Mouse (Mus musculus) liver, embryonic 12.5 days (tissue): ENCODE measurements around the gene Stra8. TPM values are rescaled to one million over a fixed set of nuclear protein-coding genes. Genes with fewer than 3 reads are reported as not detected.
A peak's percentile ranks its signal among the peaks of the same experiment; 100 is the strongest.

ENCODE experiments used
- ATAC-seq: fragments of 200-750 bp; cut with Nextera tagmentation; 2 replicates; pipeline ENCODE4 v1.8.0; 2017; ENCODE audit warnings: moderate number of reproducible peaks, mild to moderate bottlenecking, moderate library complexity
- H3K27ac ChIP-seq: fragments of 300-500 bp; sonication (generic); 2 replicates; pipeline ENCODE4 v1.5.1; 2016; ENCODE audit warnings: mild to moderate bottlenecking
- H3K27me3 ChIP-seq: fragments of 300-500 bp; sonication (generic); replicated peaks from 2 replicates; pipeline ENCODE4 v1.6.1; 2016; ENCODE audit warnings: mild to moderate bottlenecking, moderate library complexity
- H3K36me3 ChIP-seq: fragments of 300-500 bp; sonication (generic); 2 replicates; pipeline ENCODE4 v1.6.1; 2016; ENCODE audit warnings: mild to moderate bottlenecking, moderate library complexity
- H3K4me1 ChIP-seq: fragments of 300-500 bp; sonication (generic); 2 replicates; pipeline ENCODE4 v1.6.1; 2016
- H3K4me2 ChIP-seq: fragments of 300-500 bp; sonication (generic); 2 replicates; pipeline ENCODE4 v1.6.1; 2016; ENCODE audit warnings: mild to moderate bottlenecking, moderate library complexity
- H3K4me3 ChIP-seq: fragments of 300-500 bp; sonication (generic); 2 replicates; pipeline ENCODE4 v1.5.1; 2016; ENCODE audit warnings: mild to moderate bottlenecking, moderate library complexity
- H3K9ac ChIP-seq: fragments of 300-500 bp; sonication (generic); 2 replicates; pipeline ENCODE4 v1.6.1; 2016; ENCODE audit warnings: mild to moderate bottlenecking, moderate library complexity
- H3K9me3 ChIP-seq: fragments of 300-500 bp; sonication (generic); replicated peaks from 2 replicates; pipeline ENCODE4 v1.6.1; 2016; ENCODE audit warnings: mild to moderate bottlenecking, moderate library complexity
- WGBS: fragments of 180-500 bp; shearing (Covaris S2); methylation state at CpG from one replicate; pipeline ENCODE4 v1.1.7; 2016; ENCODE audit not compliant: insufficient replicate concordance; 5-methylcytosine and 5-hydroxymethylcytosine counted together
- polyA plus RNA-seq: library from polyadenylated mRNA; unstranded; fragments of >200 nt; fragmentation: Nextera tagmentation; extraction: Ambion mirVana; gene quantifications from 2 replicates; pipeline ENCODE4 v1.2.1, GENCODE M21; 2016

Stra8 gene
- polyA plus RNA-seq, 1 experiment from 2014 or later, result not detected

DNA sequence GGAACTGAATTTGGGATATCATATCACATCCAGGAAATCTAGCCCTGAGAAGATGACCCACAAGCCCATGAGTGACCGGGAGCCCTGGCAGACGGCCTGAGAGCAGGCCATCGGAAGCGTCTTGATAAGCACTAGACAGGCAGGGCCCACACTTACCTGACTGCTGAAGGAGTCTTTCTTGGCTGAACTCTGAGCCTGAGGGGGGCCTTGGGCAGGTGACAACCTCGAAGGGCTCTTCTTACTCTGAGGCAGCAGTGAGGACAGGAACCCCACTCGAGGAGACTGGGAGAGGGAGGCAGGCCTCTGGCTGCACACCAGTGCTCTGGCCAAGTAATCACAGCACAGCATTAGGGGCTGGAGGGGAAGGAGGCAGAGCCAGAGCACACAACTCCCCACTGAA is 15.6 kb upstream of the Stra8 start:
- 86% methylated on average over 6 of the region's 6 CpGs for WGBS

GRCm38 (mm10) chr6:34906125-34906524 is 13.8 kb upstream of the Stra8 start:
- Histone ChIP-seq H3K36me3 (peaks cover 79% of the 10 kb centered on the region), H3K9me3 (no peaks in the 10 kb centered on the region), H3K4me1 (peaks cover 79% of the 10 kb centered on the region), H3K4me2 (peak overlapping the region; percentile 79), H3K4me3 (no peak overlapping the region), H3K27me3 (no peaks in the 10 kb centered on the region), H3K27ac (peak overlapping the region; percentile 98), H3K9ac (peak overlapping the region; percentile 70)
- no peak for ATAC-seq
- 63% methylated on average over 2 of the region's 2 CpGs for WGBS

More for the DNA sequence above, 15.6 kb upstream of the Stra8 start:
- H3K9me3 ChIP-seq, result no peaks in the 10 kb centered on the region
- no peaks in the 10 kb centered on the region for H3K27me3 ChIP-seq
- peaks cover 74% of the 10 kb centered on the region for H3K4me1 ChIP-seq
- H3K9ac ChIP-seq, result no peak overlapping the region
- H3K27ac ChIP-seq, result peak overlapping the region; percentile 52
- H3K4me3 ChIP-seq, result no peak overlapping the region
- H3K36me3 ChIP-seq, result peaks cover 96% of the 10 kb centered on the region
- no peak for ATAC-seq
- no peak overlapping the region for H3K4me2 ChIP-seq

GRCm38 (mm10) chr6:34906661-34907060 is 13.3 kb upstream of the Stra8 start:
- Histone ChIP-seq H3K4me3 (peak overlapping the region; percentile 39; the same call in 1 of the 2 replicates), H3K9me3 (no peaks in the 10 kb centered on the region), H3K27ac (peak overlapping the region; percentile 98), H3K36me3 (peaks cover 73% of the 10 kb centered on the region), H3K27me3 (no peaks in the 10 kb centered on the region), H3K4me1 (peaks cover 84% of the 10 kb centered on the region), H3K9ac (peak overlapping the region; percentile 70), H3K4me2 (peak overlapping the region; percentile 79)
- ATAC-seq, result no peak
- WGBS, result 88% methylated on average over 4 of the region's 4 CpGs

- Histone ChIP-seq H3K4me1 (peaks cover 84% of the 10 kb centered on the region), H3K27ac (peak overlapping the region; percentile 98), H3K27me3 (no peaks in the 10 kb centered on the region), H3K9ac (peak overlapping the region; percentile 70), H3K4me2 (peak overlapping the region; percentile 79), H3K9me3 (no peaks in the 10 kb centered on the region), H3K36me3 (peaks cover 68% of the 10 kb centered on the region), H3K4me3 (peak overlapping the region; percentile 39)
- ATAC-seq, result peak; percentile 84
- whole genome bisulfite sequencing, result 29% methylated on average over 2 of the region's 2 CpGs
Observed at GRCm38 (mm10) chr6:34907121-34907614, 12.8 kb upstream of the Stra8 start.

GRCm38 (mm10) chr6:34907696-34908260 is 12.2 kb upstream of the Stra8 start:
- Histone ChIP-seq H3K9me3 (no peaks in the 10 kb centered on the region), H3K4me2 (peak overlapping the region; percentile 79), H3K4me3 (peak overlapping the region; percentile 39), H3K27ac (peak overlapping the region; percentile 98), H3K4me1 (peaks cover 79% of the 10 kb centered on the region), H3K36me3 (peaks cover 62% of the 10 kb centered on the region), H3K27me3 (no peaks in the 10 kb centered on the region), H3K9ac (peak overlapping the region; percentile 67)
- ATAC-seq, result peak; percentile 38
- WGBS, result 61% methylated on average over 18 of the region's 18 CpGs

GRCm38 (mm10) chr6:34909631-34910345 is 10.2 kb upstream of the Stra8 start:
- H3K9me3 ChIP-seq, result no peaks in the 10 kb centered on the region
- 40% methylated on average over 8 of the region's 8 CpGs for WGBS
- no peaks in the 10 kb centered on the region for H3K27me3 ChIP-seq
- peak overlapping the region; percentile 74 for H3K4me3 ChIP-seq
- peaks cover 73% of the 10 kb centered on the region for H3K4me1 ChIP-seq
- no peak for ATAC-seq
- peak overlapping the region; percentile 79 for H3K4me2 ChIP-seq
- peak overlapping the region; percentile 84 for H3K9ac ChIP-seq
- H3K36me3 ChIP-seq, result peaks cover 42% of the 10 kb centered on the region
- peak overlapping the region; percentile 98 for H3K27ac ChIP-seq

DNA sequence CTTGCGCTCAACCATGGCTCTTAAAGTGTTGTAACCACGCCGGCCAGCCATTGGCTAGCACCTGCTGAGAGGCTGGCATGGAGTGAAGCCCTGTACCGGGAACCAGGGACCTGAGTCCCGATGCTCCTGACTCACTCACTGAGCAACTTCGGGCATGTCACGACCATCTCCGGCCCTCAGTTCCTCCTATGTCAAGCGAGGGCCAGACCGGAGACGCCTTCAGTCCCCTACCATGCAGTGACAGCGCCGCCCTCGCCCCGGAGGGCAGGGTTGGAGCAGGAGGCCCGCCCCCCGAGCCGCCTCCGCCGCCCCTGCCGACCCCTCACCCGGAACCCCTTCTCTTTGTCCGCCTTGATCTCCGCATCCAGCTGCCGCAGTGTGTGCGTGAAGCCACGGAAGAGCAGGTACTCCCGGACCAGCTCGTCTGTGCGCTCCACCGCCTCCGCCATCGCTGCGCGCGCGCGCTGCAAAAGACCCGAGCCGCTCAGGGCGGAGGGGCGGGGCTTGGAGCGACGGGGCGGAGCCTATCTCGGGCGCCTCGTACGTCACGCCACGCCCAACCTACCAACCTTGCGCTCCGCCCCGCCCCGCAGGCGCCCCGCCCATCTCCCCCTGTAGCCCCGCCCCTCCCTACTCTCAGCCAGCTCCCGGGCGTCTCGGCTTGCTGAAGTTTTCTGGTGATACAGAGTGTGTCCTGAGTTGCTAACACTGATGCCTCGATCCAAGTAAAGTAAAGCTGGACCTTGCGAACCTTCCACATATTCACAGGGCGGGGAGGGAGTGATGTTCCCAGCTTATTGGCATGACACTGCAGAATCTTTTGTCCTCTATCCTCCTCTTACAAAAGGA is 9.4 kb upstream of the Stra8 start, which contains the start of gene Wdr91:
Gene Wdr91, minus strand, starts transcription at position 506 of the 849 bp plus-strand sequence.
- no peaks in the 10 kb centered on the region for H3K9me3 ChIP-seq
- peak within 1 kb of the TSS; percentile 74 for H3K4me3 ChIP-seq
- no peaks in the 10 kb centered on the region for H3K27me3 ChIP-seq
- H3K4me1 ChIP-seq, result peaks cover 67% of the 10 kb centered on the region
- H3K9ac ChIP-seq, result peak within 1 kb of the TSS; percentile 84
- peaks cover 34% of the 10 kb centered on the region for H3K36me3 ChIP-seq
- WGBS, result under 1% methylated on average over 62 of the region's 64 CpGs
- peak; percentile 75 for ATAC-seq
- H3K4me2 ChIP-seq, result peak within 1 kb of the TSS; percentile 79
- H3K27ac ChIP-seq, result peak within 1 kb of the TSS; percentile 98

DNA sequence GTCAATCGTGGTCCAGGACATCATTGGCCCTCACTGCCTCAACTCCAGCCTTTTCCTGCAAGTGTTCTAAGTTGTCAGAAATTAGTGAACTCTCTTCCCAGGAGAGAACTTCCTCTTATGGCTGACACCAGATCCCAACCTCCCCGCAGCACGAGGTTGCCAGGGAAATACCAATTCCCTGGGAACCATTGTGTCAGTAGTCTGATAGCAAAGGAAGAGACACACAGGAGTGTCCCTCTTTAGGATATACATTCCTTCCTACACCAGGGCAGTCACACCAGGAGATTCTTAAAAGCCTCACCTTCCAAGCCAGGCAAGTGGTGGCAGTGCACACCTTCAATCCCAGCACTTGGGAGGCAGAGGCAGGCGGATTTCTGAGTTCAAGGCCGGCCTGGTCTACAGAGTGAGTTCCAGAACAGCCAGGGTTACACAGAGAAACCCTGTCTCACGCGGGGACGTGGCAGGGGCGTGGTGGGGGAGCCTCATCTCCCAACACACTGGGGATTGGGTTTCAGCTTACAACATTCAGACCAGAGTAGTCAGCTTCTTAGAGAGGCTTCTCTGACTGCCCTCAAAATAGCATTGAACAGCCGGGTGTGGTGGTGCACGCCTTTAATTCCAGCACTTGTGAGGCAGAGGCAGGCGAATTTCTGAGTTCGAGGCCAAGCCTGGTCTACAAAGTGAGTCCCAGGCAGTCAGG is 6.5 kb upstream of the Stra8 start:
- H3K9me3 ChIP-seq, result no peaks in the 10 kb centered on the region
- H3K4me3 ChIP-seq, result no peak overlapping the region
- WGBS, result 73% methylated on average over 13 of the region's 13 CpGs
- H3K4me2 ChIP-seq, result no peak overlapping the region
- no peak overlapping the region for H3K9ac ChIP-seq
- H3K4me1 ChIP-seq, result peaks cover 51% of the 10 kb centered on the region
- H3K27me3 ChIP-seq, result no peaks in the 10 kb centered on the region; the same call in 1 of the 2 replicates
- no peak overlapping the region for H3K27ac ChIP-seq
- no peak for ATAC-seq
- peaks cover 9% of the 10 kb centered on the region for H3K36me3 ChIP-seq

DNA sequence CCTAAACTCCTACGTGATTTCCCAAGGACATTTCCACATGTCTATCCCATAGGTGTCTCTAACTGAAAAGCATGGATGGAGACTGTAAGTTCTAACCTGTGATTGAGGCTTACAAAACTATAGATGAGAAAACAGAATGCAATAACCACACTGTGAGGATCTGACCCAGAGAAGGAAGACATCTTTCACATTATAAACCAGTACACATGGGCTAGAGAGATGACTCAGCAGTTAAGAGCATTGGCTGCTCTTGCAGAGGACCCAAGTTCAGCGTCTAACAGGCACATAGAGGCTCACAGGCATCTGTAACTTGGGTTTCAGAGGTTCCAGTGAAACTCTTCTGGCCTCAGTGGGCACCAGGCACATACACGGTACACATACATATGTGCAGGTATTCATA is 5.5 kb upstream of the Stra8 start:
- H3K9me3 ChIP-seq, result no peaks in the 10 kb centered on the region
- WGBS, result 66% methylated on average over 3 of the region's 3 CpGs
- peaks cover 41% of the 10 kb centered on the region for H3K4me1 ChIP-seq
- peaks cover 6% of the 10 kb centered on the region; the same call in 1 of the 2 replicates for H3K27me3 ChIP-seq
- no peak overlapping the region for H3K9ac ChIP-seq
- H3K4me3 ChIP-seq, result no peak overlapping the region
- ATAC-seq, result no peak
- H3K4me2 ChIP-seq, result no peak overlapping the region
- no peaks in the 10 kb centered on the region for H3K36me3 ChIP-seq
- H3K27ac ChIP-seq, result no peak overlapping the region

DNA sequence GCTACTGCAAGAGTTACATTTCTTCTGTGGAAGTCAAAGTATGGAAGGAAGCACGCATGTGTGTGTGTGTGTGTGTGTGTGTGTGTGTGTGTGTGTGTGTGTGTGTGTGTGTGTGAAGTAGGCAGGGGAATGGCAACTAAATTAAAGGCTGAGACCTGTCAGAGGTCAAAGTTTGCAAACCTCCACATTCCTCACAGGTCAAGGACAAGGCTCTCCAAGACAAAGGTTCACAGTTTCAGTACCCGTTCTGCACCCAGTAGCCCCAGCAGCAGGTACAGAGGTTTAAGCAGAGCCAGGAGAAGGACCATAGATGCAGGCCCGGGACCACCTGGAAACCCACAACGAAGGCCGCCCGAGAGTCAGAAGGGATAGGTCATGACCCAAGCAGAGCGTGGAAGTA is 817 bp upstream of the Stra8 start:
- no peak overlapping the region for H3K4me3 ChIP-seq
- WGBS, result 67% methylated on average over 7 of the region's 7 CpGs
- H3K4me2 ChIP-seq, result no peak overlapping the region
- peaks cover 16% of the 10 kb centered on the region for H3K4me1 ChIP-seq
- H3K27ac ChIP-seq, result no peak overlapping the region
- peaks cover 6% of the 10 kb centered on the region; the same call in 1 of the 2 replicates for H3K27me3 ChIP-seq
- ATAC-seq, result no peak
- H3K9me3 ChIP-seq, result no peaks in the 10 kb centered on the region
- no peaks in the 10 kb centered on the region for H3K36me3 ChIP-seq
- H3K9ac ChIP-seq, result no peak overlapping the region

DNA sequence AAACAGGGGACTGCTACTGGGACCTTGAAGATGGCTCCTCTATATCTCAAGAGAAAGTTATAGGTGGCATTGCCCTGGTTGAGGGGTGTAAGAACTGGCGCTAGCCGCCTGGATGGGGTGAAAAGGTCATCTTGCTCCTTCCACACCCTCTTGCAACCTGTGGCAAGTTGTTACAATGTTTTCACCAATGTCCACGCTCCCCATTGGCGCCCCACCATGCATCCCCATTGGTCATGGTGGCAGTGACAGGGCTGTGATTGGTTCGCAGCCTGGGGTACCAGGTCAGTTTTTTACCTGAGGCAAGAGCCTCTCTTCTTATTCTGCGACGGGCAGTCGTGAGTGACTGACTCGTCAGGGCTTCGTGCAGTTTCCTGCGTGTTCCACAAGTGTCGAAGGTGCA is 668 bp downstream of the Stra8 start:
- peaks cover 11% of the 10 kb centered on the region for H3K4me1 ChIP-seq
- no peaks in the 10 kb centered on the region for H3K9me3 ChIP-seq
- H3K9ac ChIP-seq, result no peak overlapping the region
- ATAC-seq, result no peak
- no peak overlapping the region for H3K4me3 ChIP-seq
- peaks cover 6% of the 10 kb centered on the region; the same call in 1 of the 2 replicates for H3K27me3 ChIP-seq
- WGBS, result 80% methylated on average over 12 of the region's 12 CpGs
- no peak overlapping the region for H3K27ac ChIP-seq
- no peak overlapping the region for H3K4me2 ChIP-seq
- no peaks in the 10 kb centered on the region for H3K36me3 ChIP-seq
